Mouse (Mus musculus): ENCODE measurements around the gene Col18a1.

DNA sequence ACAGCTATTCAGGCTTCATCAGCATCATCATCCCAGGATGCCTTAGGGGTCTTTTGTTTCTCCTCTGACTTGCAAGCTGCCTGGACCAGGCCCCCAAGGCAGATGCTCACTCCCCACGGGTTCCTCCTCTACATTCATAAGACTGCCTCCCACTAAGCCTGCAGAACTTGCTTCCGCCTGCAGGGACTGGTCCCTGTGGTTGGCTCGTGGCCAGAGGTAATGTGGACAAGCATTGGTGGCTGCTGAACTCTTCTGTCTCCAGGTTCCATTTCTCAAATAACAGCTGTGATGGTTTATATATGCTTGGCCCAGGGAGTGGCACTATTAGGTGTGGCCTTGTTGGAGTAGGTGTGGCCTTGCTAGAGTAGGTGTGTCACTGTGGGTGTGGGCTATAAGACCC, 104.9 kb downstream of the Col18a1 start:
- TF ChIP-seq POLR2A (IDR thresholded peaks at IDR 0.05; ENCODE audit: low read depth, low read length) (no peak), CTCF (conservative IDR thresholded peaks at IDR 0.05; ENCODE audit: insufficient read depth, insufficient read length, low read depth, low read length) (no peak)
